Mouse (Mus musculus) frontal cortex, postnatal 14 days (tissue): ENCODE measurements around the gene St6galnac5.
A peak's percentile ranks its signal among the peaks of the same experiment; 100 is the strongest.
"Not testable (repeated sequence)": the region's sequence is repeated elsewhere in the genome, so short reads cannot be mapped to it uniquely, and the experiment has no call there.

Experiments used
- DNase-seq, 2 experiments: peaks; one replicate each; pipeline ENCODE4 v3.0.0; 2022; ENCODE audit warnings: low spot score in 2 of 2

The St6galnac5 gene

DNA sequence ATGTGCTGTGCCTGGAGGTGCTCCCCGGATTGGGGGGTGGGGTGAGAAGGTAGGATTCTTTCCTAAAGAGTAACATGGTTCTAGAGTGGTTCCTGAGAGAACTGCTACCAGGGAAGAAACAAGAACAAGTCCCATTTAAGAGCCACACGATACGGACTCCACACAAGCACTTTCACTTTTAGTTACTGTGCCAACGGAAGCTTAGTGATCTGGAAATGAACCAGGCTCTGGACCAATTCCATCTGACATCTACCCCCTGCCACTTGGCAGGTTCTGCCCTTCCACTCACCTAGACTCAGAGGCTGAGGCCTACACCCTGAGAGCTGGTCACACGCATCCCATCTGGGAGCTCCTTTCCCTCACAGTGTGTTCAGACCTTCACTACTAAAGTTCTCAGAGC lies 189.4 kb downstream of the St6galnac5 start:
- DNase-seq: no peak

DNA sequence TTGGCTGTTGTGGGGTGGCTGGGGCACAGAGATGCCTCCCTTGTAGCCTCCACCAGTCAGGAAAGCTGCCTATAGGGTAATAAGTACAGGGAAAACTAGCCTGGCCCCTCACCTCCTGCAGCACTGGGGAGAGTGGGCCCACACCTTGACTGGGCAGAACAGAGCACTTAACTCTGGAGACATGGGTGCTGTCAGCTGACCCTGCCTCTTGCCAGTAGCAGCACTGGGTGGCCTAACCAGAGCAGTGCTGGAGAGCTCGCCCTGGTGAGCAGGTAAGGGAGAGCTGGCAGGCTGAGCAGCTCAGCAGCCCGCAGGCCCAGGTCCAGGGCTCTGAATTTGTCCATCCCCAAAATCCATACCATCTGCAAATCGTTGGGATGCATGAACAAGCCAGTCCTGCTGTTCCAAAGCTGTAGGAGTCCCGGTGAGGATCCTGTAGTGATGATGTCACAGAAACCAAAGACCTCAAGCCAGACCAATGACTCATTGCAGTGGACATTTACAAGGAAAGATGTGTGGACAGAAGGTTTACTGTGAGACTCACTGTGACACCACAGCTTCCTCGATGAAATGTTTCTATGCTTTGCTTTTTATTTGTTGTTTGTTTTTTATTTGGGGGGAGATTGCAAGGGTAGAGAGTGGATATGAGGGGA lies 193.6 kb downstream of the St6galnac5 start:
- not testable (repeated sequence) for DNase-seq

DNA sequence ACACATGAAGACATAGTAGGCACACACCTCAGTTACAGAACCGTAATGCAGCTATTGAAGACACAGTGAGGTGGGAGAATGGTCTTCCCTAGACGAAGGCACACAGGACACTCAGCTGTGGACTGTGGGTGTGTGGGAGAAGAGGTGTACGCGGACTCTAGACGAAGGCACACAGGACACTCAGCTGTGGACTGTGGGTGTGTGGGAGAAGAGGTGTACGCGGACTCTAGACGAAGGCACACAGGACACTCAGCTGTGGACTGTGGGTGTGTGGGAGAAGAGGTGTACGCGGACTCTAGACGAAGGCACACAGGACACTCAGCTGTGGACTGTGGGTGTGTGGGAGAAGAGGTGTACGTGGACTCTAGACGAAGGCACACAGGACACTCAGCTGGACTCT lies 197.7 kb downstream of the St6galnac5 start:
- DNase-seq: not testable (repeated sequence)

DNA sequence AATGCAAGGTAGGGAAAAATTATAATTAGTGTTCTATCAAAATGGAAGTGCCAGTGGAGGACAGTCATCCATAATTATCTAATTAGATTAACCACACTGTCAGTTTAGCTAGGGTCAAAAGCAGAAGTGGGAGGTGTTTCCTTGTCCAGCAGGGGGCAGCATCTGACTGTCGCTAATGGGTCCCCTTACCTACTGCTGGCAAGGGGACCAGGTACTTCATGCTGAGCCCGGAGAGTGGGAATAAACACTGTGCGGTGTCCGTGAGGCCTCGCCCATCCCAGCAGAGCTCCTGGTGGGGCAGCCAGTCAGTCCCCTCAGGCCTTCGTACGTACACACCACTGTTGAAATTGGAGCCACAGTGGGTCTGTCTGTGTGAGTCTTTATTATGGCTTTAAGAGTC lies 198.3 kb downstream of the St6galnac5 start:
- DNase-seq: peak in 1 of 2 experiments; percentile 56

DNA sequence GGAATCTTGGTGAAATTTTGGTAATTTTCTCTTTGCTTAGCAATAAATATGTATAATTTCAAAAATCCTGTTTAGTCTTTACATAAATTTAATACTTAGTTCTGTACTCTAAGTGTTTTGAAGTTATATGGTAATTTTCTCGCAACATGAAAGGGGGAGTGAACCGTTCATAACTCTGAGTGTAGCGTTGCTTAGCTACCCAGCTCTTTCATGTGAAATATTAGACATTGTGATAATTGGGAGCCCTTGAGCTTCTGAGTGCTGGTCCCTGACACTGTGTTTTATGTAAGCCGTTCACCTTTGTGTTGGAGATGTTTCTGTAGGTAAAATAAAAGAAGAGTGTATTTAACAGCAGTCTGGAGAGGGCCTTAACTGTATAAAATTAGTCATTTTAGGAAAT lies 202.2 kb downstream of the St6galnac5 start:
- no peak for DNase-seq

DNA sequence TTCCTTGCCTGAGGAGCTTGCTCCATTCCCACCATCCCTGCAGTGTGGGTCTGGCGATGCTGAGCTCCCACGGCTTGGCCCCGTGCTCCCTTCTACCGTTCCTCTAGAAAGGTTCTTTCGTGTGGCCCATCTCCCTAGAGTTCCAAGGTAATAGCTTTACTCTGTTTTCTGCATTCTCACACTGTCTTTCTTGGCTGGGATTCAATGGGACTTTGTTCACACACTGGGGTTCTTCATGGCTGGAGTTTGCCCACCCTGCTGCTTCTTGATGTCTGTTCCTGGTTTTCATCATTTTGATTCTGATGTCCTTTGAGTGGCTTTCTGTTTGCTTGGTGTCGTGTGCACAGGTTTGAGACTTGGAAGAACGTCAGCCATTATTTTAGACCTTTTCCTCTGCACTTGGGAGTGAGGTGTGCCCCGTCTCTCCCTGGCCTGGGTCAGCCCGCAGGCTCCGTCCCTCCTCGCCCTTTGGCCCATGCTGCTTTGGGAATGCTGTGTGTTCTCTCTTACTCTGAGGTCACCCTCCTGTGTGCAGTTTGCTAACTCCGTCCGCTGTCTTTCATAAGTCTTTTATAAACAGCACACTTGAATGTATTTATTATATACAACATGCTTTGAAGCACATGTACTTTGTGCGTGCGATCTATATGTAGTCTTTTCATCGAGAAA lies 205.0 kb downstream of the St6galnac5 start:
- no peak for DNase-seq

DNA sequence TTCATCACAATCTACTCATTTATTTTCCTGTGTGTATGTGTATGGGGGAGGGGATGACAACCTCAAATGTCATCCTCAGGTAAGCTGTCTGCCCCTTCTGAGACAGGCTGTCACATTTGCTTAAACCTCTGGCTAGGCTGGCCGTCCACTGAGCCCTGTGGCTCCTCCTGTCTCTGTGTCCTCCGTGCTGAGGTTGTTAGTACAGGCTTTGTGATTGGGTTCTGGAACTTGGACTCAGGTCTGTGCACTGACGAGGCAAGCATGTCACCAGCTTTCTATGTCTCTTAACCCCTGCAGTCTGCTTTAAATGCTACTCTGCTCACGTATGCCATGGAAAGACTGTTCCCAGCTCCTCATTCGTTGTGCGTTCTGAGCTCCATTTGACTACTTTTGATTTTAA lies 205.7 kb downstream of the St6galnac5 start:
- DNase-seq: no peak

DNA sequence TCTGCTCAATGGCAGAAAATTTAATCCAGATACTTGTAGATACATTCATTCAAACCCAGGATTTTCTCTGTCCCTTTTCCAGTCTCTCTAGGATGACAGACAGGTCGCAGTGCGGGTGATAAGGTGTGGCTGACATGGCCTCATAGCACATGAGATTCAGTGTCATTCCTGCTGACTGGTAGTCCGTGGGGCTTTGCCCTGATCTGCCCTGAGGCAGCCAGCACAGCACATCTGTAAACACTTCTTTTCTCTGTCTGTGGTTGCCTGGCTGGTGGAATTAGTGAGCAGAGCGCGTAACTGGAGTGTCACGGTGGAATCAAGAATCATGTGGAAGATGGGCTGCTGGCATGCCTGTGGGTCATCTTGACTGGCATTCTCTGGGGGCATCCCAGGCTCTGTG lies 212.0 kb downstream of the St6galnac5 start:
- no peak for DNase-seq

DNA sequence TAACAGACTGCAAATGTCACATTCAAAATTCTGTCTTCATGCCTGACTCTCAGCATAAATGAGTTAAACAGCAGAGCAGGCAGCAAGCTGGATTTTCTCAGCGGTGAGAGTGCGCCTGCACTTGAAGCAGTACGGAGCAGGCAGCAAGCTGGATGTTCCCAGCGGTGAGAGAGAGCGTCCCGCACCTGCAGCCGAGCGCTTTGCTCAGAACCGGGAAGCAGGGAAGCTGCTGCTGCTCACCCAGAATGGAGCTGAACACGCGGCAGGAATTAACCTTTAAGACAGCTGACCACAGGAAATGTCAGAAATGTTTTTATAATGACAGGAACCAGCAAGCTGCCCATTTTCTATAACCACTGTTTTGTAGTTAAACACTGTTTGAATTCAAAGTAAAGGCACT lies 214.6 kb downstream of the St6galnac5 start:
- DNase-seq: no peak
